In the genomic region with DNA sequence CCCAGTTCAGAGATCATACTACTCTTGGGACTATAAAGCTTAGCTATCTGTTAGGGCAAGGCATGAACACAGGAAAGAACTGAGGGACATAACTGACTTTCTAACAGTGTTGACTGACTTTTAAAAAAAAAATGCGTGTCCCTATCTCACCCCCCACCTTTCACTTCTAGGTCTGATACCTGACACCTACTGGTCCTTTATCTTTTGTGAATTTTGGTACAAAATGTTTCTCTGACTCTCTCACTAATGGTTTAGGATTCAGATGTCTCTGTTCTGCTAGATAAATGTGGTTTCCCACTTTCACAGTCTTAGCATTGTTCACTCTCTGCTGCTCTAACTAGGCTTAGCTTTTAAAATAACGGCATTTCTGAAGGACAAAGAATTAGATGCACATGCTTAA, we compare ENCODE assay signal across 25 mouse cellular contexts. TPM values are rescaled to one million over a fixed set of nuclear protein-coding genes. Genes with fewer than 3 reads are reported as not detected.
DNase-seq lines count a peak whose midpoint lies in the region; ATAC-seq and TF ChIP-seq lines count a peak whose summit lies in the region.
"Had no signal": no experiment of that assay in that cellular context is flagged by ENCODE, and none has a peak within 500 bp of the region (broad histone marks: within the 10 kb centered on the region; RNA-seq: fewer than 3 reads in every experiment).

No protein-coding gene starts in this region.

- DNase-seq in G1E (ENCODE audit: low spot score) (no peak), MEL (ENCODE audit: low read depth, low spot score) (peak; percentile 80)
- DNase-seq in gastrocnemius, adult 2 months = no peak
- no peak for DNase-seq in adrenal gland, adult 18-20 months (ENCODE audit: low spot score in 2 of 2)
- DNase-seq: adrenal gland, adult 2 months; adrenal gland, postnatal 14 days; cerebellum, adult 11 months; cerebellum, adult 2 months; cerebellum, adult 9-11 months; cerebellum, postnatal 25 days; embryo, embryonic 11 days; gastrocnemius, postnatal 10 days; heart, adult 11 months had no signal

- no peak overlapping the region; the same call in 1 of the 2 replicates for H3K9ac ChIP-seq in MEL (ENCODE audit: control insufficient read depth, low read depth, low read length, poor library complexity, severe bottlenecking)
- no peak overlapping the region for H3K9ac ChIP-seq in liver, embryonic 15.5 days
- H3K9ac ChIP-seq: embryonic facial prominence, embryonic 13.5 days; forebrain, embryonic 12.5 days; forebrain, embryonic 15.5 days; hindbrain, embryonic 12.5 days; hindbrain, embryonic 15.5 days had no signal

- H3K36me3 ChIP-seq in G1E (replicated peaks) = no peaks in the 10 kb centered on the region
- peaks cover 0 to 4% of the 10 kb centered on the region in 2 experiments; a peak in 2 of 4 replicates for H3K36me3 ChIP-seq in MEL (ENCODE audit: control insufficient read depth in 1 of 2, insufficient read depth in 2 of 2, low read length in 2 of 2)
- no peaks in the 10 kb centered on the region for H3K36me3 ChIP-seq in liver, embryonic 15.5 days (replicated peaks)
- H3K36me3 ChIP-seq: embryonic facial prominence, embryonic 10.5 days; embryonic facial prominence, embryonic 13.5 days; forebrain, embryonic 12.5 days; forebrain, embryonic 15.5 days; hindbrain, embryonic 12.5 days; hindbrain, embryonic 15.5 days had no signal

- H3K9me3 ChIP-seq in G1E (replicated peaks) (peaks cover 5% of the 10 kb centered on the region), MEL (replicated peaks; ENCODE audit: insufficient read depth, low read length) (no peaks in the 10 kb centered on the region; the same call in 1 of the 2 replicates)
- no peaks in the 10 kb centered on the region for H3K9me3 ChIP-seq in liver, embryonic 15.5 days (replicated peaks)
- H3K9me3 ChIP-seq: embryonic facial prominence, embryonic 10.5 days; embryonic facial prominence, embryonic 13.5 days; forebrain, embryonic 12.5 days; forebrain, embryonic 15.5 days; hindbrain, embryonic 12.5 days; hindbrain, embryonic 15.5 days had no signal

- peak; percentile 69 for ATAC-seq in G1E (ENCODE audit: extremely low read depth, insufficient number of reproducible peaks, low FRiP score, poor library complexity, severe bottlenecking)
- peak; percentile 18; the same call in 1 of the 2 replicates for ATAC-seq in liver, embryonic 15.5 days (ENCODE audit: insufficient read depth)
- ATAC-seq in megakaryocyte-erythroid progenitor cell, adult 5-6 weeks (replicated peaks; ENCODE audit: low FRiP score, low TSS enrichment, poor library complexity, severe bottlenecking) = peak; percentile 77
- ATAC-seq: CD4-positive, CD25-positive, alpha-beta regulatory T cell, adult 4 months; forebrain, embryonic 15.5 days; Patski had no signal

- H3K4me3 ChIP-seq in G1E (ENCODE audit: low read depth, low read length) (no peak overlapping the region), MEL (ENCODE audit: control insufficient read depth in 1 of 2, insufficient read depth in 1 of 2, low read depth in 2 of 2, low read length in 2 of 2) (peak overlapping the region in 1 of 2 experiments; percentile 30; a peak in 1 of 4 replicates)
- no peak overlapping the region for H3K4me3 ChIP-seq in liver, embryonic 15.5 days (replicated peaks)
- H3K4me3 ChIP-seq in gastrocnemius, adult 2 months = no peak overlapping the region
- H3K4me3 ChIP-seq: embryonic facial prominence, embryonic 10.5 days; embryonic facial prominence, embryonic 13.5 days; erythroblast, embryonic 14.5 days; forebrain, embryonic 12.5 days; forebrain, embryonic 15.5 days; hindbrain, embryonic 12.5 days; hindbrain, embryonic 15.5 days had no signal

- TF ChIP-seq CTCF in G1E (IDR thresholded peaks at IDR 0.05; ENCODE audit: low read depth, low read length) (no peak), MEL (IDR thresholded peaks at IDR 0.05 in 2 of 3, conservative IDR thresholded peaks at IDR 0.05 in 1 of 3; ENCODE audit: control insufficient read depth in 1 of 3, insufficient read depth in 1 of 3, low read depth in 2 of 3, low read length in 3 of 3, poor library complexity in 1 of 3, severe bottlenecking in 1 of 3) (no peak)
- TF ChIP-seq CTCF in gastrocnemius, adult 2 months (IDR thresholded peaks at IDR 0.05) = no peak

- TF ChIP-seq POLR2A in MEL (IDR thresholded peaks at IDR 0.05; ENCODE audit: control insufficient read depth in 1 of 2, insufficient read depth in 1 of 2, low read depth in 1 of 2, low read length in 2 of 2, poor library complexity in 1 of 2) = no peak

- H3K27ac ChIP-seq in MEL (ENCODE audit: control insufficient read depth, low read depth, low read length) = no peak overlapping the region
- H3K27ac ChIP-seq in liver, embryonic 15.5 days (replicated peaks) = no peak overlapping the region
- H3K27ac ChIP-seq in gastrocnemius, adult 2 months = no peak overlapping the region
- H3K27ac ChIP-seq: embryonic facial prominence, embryonic 10.5 days; embryonic facial prominence, embryonic 13.5 days; forebrain, embryonic 12.5 days; forebrain, embryonic 15.5 days; hindbrain, embryonic 12.5 days; hindbrain, embryonic 15.5 days had no signal

- H3K4me1 ChIP-seq in G1E (ENCODE audit: insufficient read depth, low read depth, low read length) (peaks cover 53% of the 10 kb centered on the region), MEL (ENCODE audit: control insufficient read depth in 1 of 2, insufficient read depth in 2 of 2, low read length in 2 of 2) (peaks cover 9 to 16% of the 10 kb centered on the region in 2 experiments; a peak in 3 of 4 replicates)
- peaks cover 6% of the 10 kb centered on the region for H3K4me1 ChIP-seq in liver, embryonic 15.5 days (replicated peaks)
- H3K4me1 ChIP-seq: embryonic facial prominence, embryonic 13.5 days; forebrain, embryonic 12.5 days; forebrain, embryonic 15.5 days; hindbrain, embryonic 12.5 days; hindbrain, embryonic 15.5 days had no signal

- 25% methylated on average over 2 of the region's 2 CpGs for WGBS in liver, embryonic 15.5 days (ENCODE audit: insufficient replicate concordance)

- H3K27me3 ChIP-seq in G1E (ENCODE audit: insufficient read depth, low read length) (no peaks in the 10 kb centered on the region), MEL (ENCODE audit: control insufficient read depth in 1 of 2, insufficient read depth in 2 of 2, low read length in 2 of 2) (no peaks in the 10 kb centered on the region)
- no peaks in the 10 kb centered on the region for H3K27me3 ChIP-seq in liver, embryonic 15.5 days
- H3K27me3 ChIP-seq: embryonic facial prominence, embryonic 13.5 days; forebrain, embryonic 12.5 days; forebrain, embryonic 15.5 days; hindbrain, embryonic 12.5 days; hindbrain, embryonic 15.5 days had no signal

- H3K79me2 ChIP-seq in MEL (ENCODE audit: control insufficient read depth, insufficient read depth, low read length, poor library complexity) = no peaks in the 10 kb centered on the region

- intact Hi-C loops in gastrocnemius, adult 2 months (cut with DNase I) = no loop called here

- H3K4me2 ChIP-seq in liver, embryonic 15.5 days = no peak overlapping the region
- H3K4me2 ChIP-seq: embryonic facial prominence, embryonic 13.5 days; forebrain, embryonic 12.5 days; forebrain, embryonic 15.5 days; heart, embryonic 11.5 days; hindbrain, embryonic 12.5 days; hindbrain, embryonic 15.5 days had no signal

- no peak for TF ChIP-seq RAD21 in MEL (IDR thresholded peaks at IDR 0.05; ENCODE audit: low read depth, low read length)

- TF ChIP-seq EP300 in MEL (IDR thresholded peaks at IDR 0.05; ENCODE audit: low read depth in 1 of 2, low read length in 2 of 2) = peak; percentile 86 to 89

RNA-seq across cellular contexts. Expression of a gene that starts 21.5 kb away (rescaled TPM):
- 12.4 and 21.1 TPM in 2 replicates for total RNA-seq in G1E (2014; fragmentation: Nextera tagmentation)
- 12.1 and 13.0 TPM in 2 replicates for total RNA-seq in G1E (2017)
- 1.7 and 1.8 TPM in 2 replicates for polyA plus RNA-seq in G1E (2012)
- 0.46 and 1.2 TPM in 2 replicates for total RNA-seq in MEL (2012; rRNA removed)
- polyA plus RNA-seq in MEL (2012; ENCODE audit: insufficient read depth in 1 of 2, insufficient read length in 2 of 2, low read depth in 1 of 2, low replicate concordance in 2 of 2, missing spikeins in 1 of 2) = 1 to 10 TPM in 1 of 2 experiments, not detected in 1; 2.6 TPM
- 1.3 and 1.5 TPM in 2 replicates for polyA plus RNA-seq in liver, embryonic 15.5 days (2015; fragmentation: Nextera tagmentation; extraction: Ambion mirVana)
- 3.5 and 9.8 TPM in 2 replicates for total RNA-seq in megakaryocyte-erythroid progenitor cell, adult 5-6 weeks (2014; fragmentation: Nextera tagmentation)
- total RNA-seq in megakaryocyte-erythroid progenitor cell, adult 5-6 weeks (2017) = 6.2 TPM in 1 of 2 replicates, not detected in the other
- 1 to 10 TPM; 3.1 to 4.1 TPM for total RNA-seq in gastrocnemius, adult 2 months (2021)
- 1 to 10 TPM; 3.3 to 4.4 TPM for total RNA-seq in adrenal gland, adult 18-20 months (2021)

RNA-seq across cellular contexts. Expression of a gene that starts 36.5 kb away (rescaled TPM):
- 98.8 and 107 TPM in 2 replicates for total RNA-seq in G1E (2014; fragmentation: Nextera tagmentation)
- 41.7 and 44.5 TPM in 2 replicates for total RNA-seq in G1E (2017)
- polyA plus RNA-seq in G1E (2012) = 1.3 and 1.9 TPM in 2 replicates
- total RNA-seq in MEL (2012; rRNA removed) = 4.9 and 5.1 TPM in 2 replicates
- 1 to 10 TPM in 1 of 2 experiments, not detected in 1; 9.2 TPM for polyA plus RNA-seq in MEL (2012; ENCODE audit: insufficient read depth in 1 of 2, insufficient read length in 2 of 2, low read depth in 1 of 2, low replicate concordance in 2 of 2, missing spikeins in 1 of 2)
- polyA plus RNA-seq in liver, embryonic 15.5 days (2015; fragmentation: Nextera tagmentation; extraction: Ambion mirVana) = 5.6 and 6.4 TPM in 2 replicates
- 15.3 and 16.8 TPM in 2 replicates for total RNA-seq in megakaryocyte-erythroid progenitor cell, adult 5-6 weeks (2014; fragmentation: Nextera tagmentation)
- total RNA-seq in megakaryocyte-erythroid progenitor cell, adult 5-6 weeks (2017) = 9.6 and 11.3 TPM in 2 replicates
- 1 to 10 TPM; 4.1 to 4.6 TPM for total RNA-seq in gastrocnemius, adult 2 months (2021)
- total RNA-seq in adrenal gland, adult 18-20 months (2021) = 10 to 100 TPM; 16.2 to 17.7 TPM
- polyA plus RNA-seq: erythroblast, embryonic 14.5 days had no signal

RNA-seq across cellular contexts. Expression of a gene that starts 39.3 kb away (rescaled TPM):
- total RNA-seq in G1E (2014; fragmentation: Nextera tagmentation) (444 and 474 TPM in 2 replicates), G1E (2017) (136 and 149 TPM in 2 replicates), MEL (2012; rRNA removed) (0.58 and 0.78 TPM in 2 replicates)
- polyA plus RNA-seq in G1E (2012) (2,434 and 2,443 TPM in 2 replicates), MEL (2012; ENCODE audit: insufficient read depth in 1 of 2, insufficient read length in 2 of 2, low read depth in 1 of 2, low replicate concordance in 2 of 2, missing spikeins in 1 of 2) (10 to 100 TPM in 1 of 2 experiments, not detected in 1; 43.5 TPM)
- polyA plus RNA-seq in liver, embryonic 15.5 days (2015; fragmentation: Nextera tagmentation; extraction: Ambion mirVana) = 5.4 and 6.2 TPM in 2 replicates
- total RNA-seq in megakaryocyte-erythroid progenitor cell, adult 5-6 weeks (2014; fragmentation: Nextera tagmentation) = 16.8 and 21.8 TPM in 2 replicates
- 7.1 and 8.3 TPM in 2 replicates for total RNA-seq in megakaryocyte-erythroid progenitor cell, adult 5-6 weeks (2017)
- under 1 TPM; 0.23 to 0.42 TPM for total RNA-seq in gastrocnemius, adult 2 months (2021)
- 1 to 10 TPM; 1.7 to 3.5 TPM for total RNA-seq in adrenal gland, adult 18-20 months (2021)

RNA-seq across cellular contexts. Expression of a gene that starts 53.0 kb away (rescaled TPM):
- total RNA-seq in G1E (2014; fragmentation: Nextera tagmentation) (not detected in 2 replicates), G1E (2017) (0.29 and 3.0 TPM in 2 replicates), MEL (2012; rRNA removed) (not detected in 2 replicates)
- polyA plus RNA-seq in G1E (2012) (not detected in 2 replicates), MEL (2012; ENCODE audit: insufficient read depth in 1 of 2, insufficient read length in 2 of 2, low read depth in 1 of 2, low replicate concordance in 2 of 2, missing spikeins in 1 of 2) (under 1 TPM in 1 of 2 experiments, not detected in 1; 0.64 TPM)
- 0.29 and 0.32 TPM in 2 replicates for polyA plus RNA-seq in liver, embryonic 15.5 days (2015; fragmentation: Nextera tagmentation; extraction: Ambion mirVana)
- total RNA-seq in megakaryocyte-erythroid progenitor cell, adult 5-6 weeks (2014; fragmentation: Nextera tagmentation) = not detected in 2 replicates
- total RNA-seq in megakaryocyte-erythroid progenitor cell, adult 5-6 weeks (2017) = not detected in 2 replicates
- 1 to 10 TPM; 2.6 to 3.2 TPM for total RNA-seq in gastrocnemius, adult 2 months (2021)
- 1 to 10 TPM; 2.1 to 2.8 TPM for total RNA-seq in adrenal gland, adult 18-20 months (2021)
- polyA plus RNA-seq: CD4-positive, CD25-positive, alpha-beta regulatory T cell, adult 4 months; erythroblast, embryonic 14.5 days had no signal

Comparison
In these comparisons a context has a peak if more than half of its experiments do, and no peak if none do; other contexts are left out.
1. ATAC-seq: peak in every context shown above with its lines; median percentile 77 in megakaryocyte-erythroid progenitor cell, adult 5-6 weeks; 69 in G1E; 18 in liver, embryonic 15.5 days.
2. RNA of a gene that starts 39.3 kb away (total RNA-seq): 136 to 474 TPM in G1E; 7.1 to 21.8 TPM in megakaryocyte-erythroid progenitor cell, adult 5-6 weeks, 1.7 to 3.5 TPM in adrenal gland, adult 18-20 months, 0.58 to 0.78 TPM in MEL and 0.23 to 0.42 TPM in gastrocnemius, adult 2 months; every median in the first group is over 4 times any median in the second.